23 mouse cellular contexts compared by ENCODE assay signal in the genomic region with DNA sequence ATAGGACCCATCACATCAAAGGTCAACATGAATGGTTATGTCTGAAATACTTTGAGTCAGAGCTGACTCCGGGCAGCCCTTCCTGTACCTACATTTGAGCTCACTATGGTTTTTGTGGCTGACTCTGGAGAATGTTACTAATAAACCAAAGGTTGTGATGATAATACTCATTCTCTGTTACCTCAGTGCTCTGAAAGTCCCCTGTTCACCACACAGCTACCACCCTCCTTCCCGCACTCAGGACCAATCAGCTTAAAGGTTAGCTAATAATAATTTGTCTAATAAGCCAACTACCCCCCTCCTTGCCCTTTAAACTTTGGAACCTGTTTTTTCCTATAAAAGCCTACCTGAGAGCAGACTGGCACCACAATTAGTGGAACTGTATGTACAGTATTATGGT. TPM values are rescaled to one million over a fixed set of nuclear protein-coding genes. Genes with fewer than 3 reads are reported as not detected.
A peak's percentile ranks its signal among the peaks of the same experiment; 100 is the strongest.
DNase-seq lines count a peak whose midpoint lies in the region; ATAC-seq and TF ChIP-seq lines count a peak whose summit lies in the region.
"Had no signal": no experiment of that assay in that cellular context is flagged by ENCODE, and none has a peak within 500 bp of the region (broad histone marks: within the 10 kb centered on the region; RNA-seq: fewer than 3 reads in every experiment).

No protein-coding gene starts in this region.

- no peak overlapping the region for H3K4me3 ChIP-seq in kidney, adult 2 months (ENCODE audit: insufficient read depth, low read depth, low read length)
- no peak overlapping the region for H3K4me3 ChIP-seq in kidney, embryonic 16.5 days (ENCODE audit: low read length)
- no peak overlapping the region for H3K4me3 ChIP-seq in intestine, embryonic 15.5 days (replicated peaks)
- no peak overlapping the region for H3K4me3 ChIP-seq in hindbrain, embryonic 12.5 days
- H3K4me3 ChIP-seq: forebrain, embryonic 10.5 days; forebrain, embryonic 13.5 days; gastrocnemius, adult 2 months; hindbrain, embryonic 13.5 days had no signal

- no peak for ATAC-seq in kidney, embryonic 16.5 days (ENCODE audit: low FRiP score, low TSS enrichment)
- peak; percentile 53; the same call in 1 of the 2 replicates for ATAC-seq in intestine, embryonic 15.5 days
- ATAC-seq in hindbrain, embryonic 12.5 days (ENCODE audit: low FRiP score): no peak
- ATAC-seq: activated CD4-positive, CD25-positive, alpha-beta regulatory T cell, adult 4 months; forebrain, embryonic 13.5 days; forebrain, embryonic 16.5 days; hindbrain, embryonic 16.5 days had no signal

- H3K36me3 ChIP-seq in kidney, adult 2 months (ENCODE audit: control insufficient read depth, insufficient read depth, low read length): peaks cover 17% of the 10 kb centered on the region
- H3K36me3 ChIP-seq in kidney, embryonic 16.5 days (ENCODE audit: insufficient read depth, low read length): peaks cover 56% of the 10 kb centered on the region
- H3K36me3 ChIP-seq in intestine, embryonic 15.5 days: peaks cover 32% of the 10 kb centered on the region
- peaks cover 69% of the 10 kb centered on the region for H3K36me3 ChIP-seq in hindbrain, embryonic 12.5 days

- no peak overlapping the region for H3K4me2 ChIP-seq in kidney, embryonic 16.5 days (replicated peaks; ENCODE audit: low read depth, low read length)
- no peak overlapping the region for H3K4me2 ChIP-seq in intestine, embryonic 15.5 days (replicated peaks)
- H3K4me2 ChIP-seq in hindbrain, embryonic 12.5 days (replicated peaks): no peak overlapping the region
- H3K4me2 ChIP-seq: forebrain, embryonic 13.5 days; heart, embryonic 11.5 days; hindbrain, embryonic 13.5 days had no signal

- 69% methylated on average over 2 of the region's 2 CpGs for WGBS in kidney, adult 2 months
- WGBS in kidney, embryonic 16.5 days: 100% methylated on average over 2 of the region's 2 CpGs
- WGBS in intestine, embryonic 15.5 days: 92% methylated on average over 2 of the region's 2 CpGs
- 98% methylated on average over 2 of the region's 2 CpGs for WGBS in hindbrain, embryonic 12.5 days

- H3K9me3 ChIP-seq in kidney, embryonic 16.5 days (ENCODE audit: low read length): no peaks in the 10 kb centered on the region
- H3K9me3 ChIP-seq in intestine, embryonic 15.5 days: no peaks in the 10 kb centered on the region
- no peaks in the 10 kb centered on the region for H3K9me3 ChIP-seq in hindbrain, embryonic 12.5 days (replicated peaks)
- H3K9me3 ChIP-seq: forebrain, embryonic 10.5 days; forebrain, embryonic 13.5 days; hindbrain, embryonic 13.5 days had no signal

- no peak overlapping the region for H3K27ac ChIP-seq in kidney, adult 2 months (ENCODE audit: insufficient read depth, low read depth, low read length)
- no peak overlapping the region for H3K27ac ChIP-seq in kidney, embryonic 16.5 days (ENCODE audit: low read length)
- no peak overlapping the region for H3K27ac ChIP-seq in intestine, embryonic 15.5 days
- no peak overlapping the region for H3K27ac ChIP-seq in hindbrain, embryonic 12.5 days
- H3K27ac ChIP-seq: forebrain, embryonic 10.5 days; forebrain, embryonic 13.5 days; gastrocnemius, adult 2 months; hindbrain, embryonic 13.5 days had no signal

- H3K4me1 ChIP-seq in kidney, adult 2 months (ENCODE audit: control insufficient read depth, insufficient read depth, low read length): no peaks in the 10 kb centered on the region
- H3K4me1 ChIP-seq in kidney, embryonic 16.5 days (ENCODE audit: insufficient read depth, low read length): no peaks in the 10 kb centered on the region
- H3K4me1 ChIP-seq in intestine, embryonic 15.5 days (replicated peaks): no peaks in the 10 kb centered on the region
- H3K4me1 ChIP-seq in hindbrain, embryonic 12.5 days: no peaks in the 10 kb centered on the region
- H3K4me1 ChIP-seq: forebrain, embryonic 10.5 days; forebrain, embryonic 13.5 days; hindbrain, embryonic 13.5 days had no signal

- peak; percentile 44 for DNase-seq in kidney, adult 2 months
- DNase-seq in 416B (ENCODE audit: low read depth): peak; percentile 65
- DNase-seq in frontal cortex, postnatal 10 days (ENCODE audit: low spot score in 2 of 2): no peak
- DNase-seq: adrenal gland, adult 8-10 months; adrenal gland, postnatal 25 days; B cell, adult 2 months; cerebellum, adult 11-12 months; cerebellum, adult 8-10 months; cerebellum, postnatal 10 days; gastrocnemius, adult 2 months; gastrocnemius, postnatal 14 days had no signal

- no peak overlapping the region for H3K9ac ChIP-seq in kidney, embryonic 16.5 days (replicated peaks; ENCODE audit: low read length)
- no peak overlapping the region for H3K9ac ChIP-seq in intestine, embryonic 15.5 days
- H3K9ac ChIP-seq in hindbrain, embryonic 12.5 days: no peak overlapping the region
- H3K9ac ChIP-seq: forebrain, embryonic 13.5 days; hindbrain, embryonic 13.5 days had no signal

- no peaks in the 10 kb centered on the region for H3K27me3 ChIP-seq in kidney, adult 2 months (replicated peaks; ENCODE audit: control insufficient read depth, insufficient read depth, low read length)
- H3K27me3 ChIP-seq in kidney, embryonic 16.5 days (ENCODE audit: insufficient read depth, low read length): no peaks in the 10 kb centered on the region
- no peaks in the 10 kb centered on the region for H3K27me3 ChIP-seq in intestine, embryonic 15.5 days (replicated peaks)
- no peaks in the 10 kb centered on the region for H3K27me3 ChIP-seq in hindbrain, embryonic 12.5 days
- H3K27me3 ChIP-seq: forebrain, embryonic 13.5 days; hindbrain, embryonic 13.5 days had no signal

- TF ChIP-seq CTCF in kidney, adult 2 months (conservative IDR thresholded peaks at IDR 0.05; ENCODE audit: insufficient read depth, insufficient read length, low read depth, low read length): no peak

- no peak for TF ChIP-seq POLR2A in kidney, adult 2 months (IDR thresholded peaks at IDR 0.05; ENCODE audit: low read depth, low read length)

RNA-seq across cellular contexts. Expression of a gene that starts 20.7 kb away (rescaled TPM):
- 0.07 and 0.08 TPM in 2 replicates for polyA plus RNA-seq in kidney, adult 2 months (2012; rRNA removed)
- polyA plus RNA-seq in kidney, embryonic 16.5 days (2015; fragmentation: Nextera tagmentation; extraction: Ambion mirVana): not detected in 2 replicates
- not detected in 2 replicates for polyA plus RNA-seq in intestine, embryonic 15.5 days (2015; fragmentation: Nextera tagmentation; extraction: Ambion mirVana)
- polyA plus RNA-seq in hindbrain, embryonic 12.5 days (2016; fragmentation: Nextera tagmentation; extraction: Ambion mirVana): not detected in 2 replicates
- polyA plus RNA-seq: activated CD4-positive, CD25-positive, alpha-beta regulatory T cell, adult 4 months; forebrain, embryonic 10.5 days; forebrain, embryonic 13.5 days; forebrain, embryonic 16.5 days; heart, embryonic 11.5 days; heart, embryonic 14.5 days; heart, postnatal 0 days; hindbrain, embryonic 13.5 days; hindbrain, embryonic 16.5 days had no signal

RNA-seq across cellular contexts. Expression of a gene that starts 39.9 kb away (rescaled TPM):
- 11.1 and 12.0 TPM in 2 replicates for polyA plus RNA-seq in kidney, adult 2 months (2012; rRNA removed)
- polyA plus RNA-seq in kidney, embryonic 16.5 days (2015; fragmentation: Nextera tagmentation; extraction: Ambion mirVana): 30.0 and 30.7 TPM in 2 replicates
- polyA plus RNA-seq in intestine, embryonic 15.5 days (2015; fragmentation: Nextera tagmentation; extraction: Ambion mirVana): 36.7 and 38.6 TPM in 2 replicates
- polyA plus RNA-seq in hindbrain, embryonic 12.5 days (2016; fragmentation: Nextera tagmentation; extraction: Ambion mirVana): 27.6 and 29.8 TPM in 2 replicates

RNA-seq across cellular contexts. Expression of a gene that starts 47.5 kb away (rescaled TPM):
- 10.4 and 14.6 TPM in 2 replicates for polyA plus RNA-seq in kidney, adult 2 months (2012; rRNA removed)
- polyA plus RNA-seq in kidney, embryonic 16.5 days (2015; fragmentation: Nextera tagmentation; extraction: Ambion mirVana): 23.2 and 23.5 TPM in 2 replicates
- 16.2 and 19.8 TPM in 2 replicates for polyA plus RNA-seq in intestine, embryonic 15.5 days (2015; fragmentation: Nextera tagmentation; extraction: Ambion mirVana)
- 31.6 and 34.0 TPM in 2 replicates for polyA plus RNA-seq in hindbrain, embryonic 12.5 days (2016; fragmentation: Nextera tagmentation; extraction: Ambion mirVana)

RNA-seq across cellular contexts. Expression of a gene that starts 51.1 kb away (rescaled TPM):
- polyA plus RNA-seq in kidney, adult 2 months (2012; rRNA removed): 42.9 and 43.8 TPM in 2 replicates
- polyA plus RNA-seq in kidney, embryonic 16.5 days (2015; fragmentation: Nextera tagmentation; extraction: Ambion mirVana): 38.3 and 44.6 TPM in 2 replicates
- polyA plus RNA-seq in intestine, embryonic 15.5 days (2015; fragmentation: Nextera tagmentation; extraction: Ambion mirVana): 63.5 and 65.5 TPM in 2 replicates
- 47.5 and 48.6 TPM in 2 replicates for polyA plus RNA-seq in hindbrain, embryonic 12.5 days (2016; fragmentation: Nextera tagmentation; extraction: Ambion mirVana)

Comparison
In these comparisons a context has a peak if more than half of its experiments do, and no peak if none do; other contexts are left out.
1. DNase-seq: peak in kidney, adult 2 months (single experiment) and 416B (single experiment); none in frontal cortex, postnatal 10 days (0 of 2).